Mouse (Mus musculus): ENCODE results near the gene Il5. TPM values are rescaled to one million over a fixed set of nuclear protein-coding genes. Genes with fewer than 3 reads are reported as not detected.

Il5 gene
- polyA plus RNA-seq, 1 experiment: not detected

DNA sequence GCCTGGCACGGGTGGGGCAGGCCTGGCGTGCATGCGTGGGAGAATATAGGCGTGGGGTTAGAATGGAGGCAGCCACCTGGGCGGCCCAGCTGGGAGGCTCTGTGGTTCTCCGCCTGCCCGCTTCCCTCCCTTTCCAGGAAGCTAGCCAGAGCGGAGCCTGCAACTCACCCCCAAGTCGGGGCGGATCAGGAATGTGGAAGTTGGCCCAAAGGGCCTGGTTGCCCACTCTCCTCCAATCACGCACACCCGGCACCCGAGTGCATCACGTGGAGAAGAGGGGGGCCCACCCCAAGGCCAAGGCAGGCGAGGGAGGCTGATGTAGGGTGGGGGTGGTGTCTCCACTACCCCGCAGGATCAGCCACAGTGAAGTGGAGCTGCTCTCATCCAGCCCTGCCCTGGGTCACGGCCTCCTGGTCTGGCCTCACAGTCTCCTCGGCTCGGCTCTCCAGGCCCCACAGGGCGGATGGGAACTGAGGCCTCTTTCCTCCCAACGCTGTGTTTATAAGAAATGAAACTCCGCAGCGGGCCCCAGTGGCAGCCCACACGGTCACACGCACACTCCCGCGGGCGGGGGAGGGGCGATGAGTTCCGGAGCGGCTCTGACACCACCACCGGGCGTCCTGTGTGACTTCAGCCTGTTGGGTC is 43.0 kb downstream of the Il5 start:
- H3K27me3 ChIP-seq (ENCODE audit: control insufficient read depth): peaks cover 52% of the 10 kb centered on the region
- H3K4me1 ChIP-seq (ENCODE audit: control insufficient read depth): peaks cover 19% of the 10 kb centered on the region
- no peaks in the 10 kb centered on the region for H3K9me3 ChIP-seq (ENCODE audit: control insufficient read depth, low read length)
- no peak for TF ChIP-seq GATA1 (IDR thresholded peaks at IDR 0.05; ENCODE audit: low read length)
- TF ChIP-seq TAL1 (IDR thresholded peaks at IDR 0.05; ENCODE audit: low read length): no peak
- peak overlapping the region; percentile 52 for H3K4me3 ChIP-seq (replicated peaks)
- H3K36me3 ChIP-seq (ENCODE audit: control insufficient read depth): no peaks in the 10 kb centered on the region

GRCm38 (mm10) chr11:53764581-53764980 is 44.0 kb downstream of the Il5 start:
- H3K36me3 ChIP-seq (ENCODE audit: control insufficient read depth): no peaks in the 10 kb centered on the region
- H3K27me3 ChIP-seq (ENCODE audit: control insufficient read depth): peaks cover 62% of the 10 kb centered on the region
- H3K4me3 ChIP-seq (replicated peaks): no peak overlapping the region
- TF ChIP-seq TAL1 (IDR thresholded peaks at IDR 0.05; ENCODE audit: low read length): no peak
- no peak for TF ChIP-seq GATA1 (IDR thresholded peaks at IDR 0.05; ENCODE audit: low read length)
- no peaks in the 10 kb centered on the region for H3K9me3 ChIP-seq (ENCODE audit: control insufficient read depth, low read length)
- peaks cover 20% of the 10 kb centered on the region for H3K4me1 ChIP-seq (ENCODE audit: control insufficient read depth)

- H3K27me3 ChIP-seq (ENCODE audit: control insufficient read depth): peaks cover 64% of the 10 kb centered on the region
- H3K4me3 ChIP-seq (replicated peaks): no peak overlapping the region
- peaks cover 1% of the 10 kb centered on the region; the same call in 1 of the 2 replicates for H3K36me3 ChIP-seq (ENCODE audit: control insufficient read depth)
- no peak for TF ChIP-seq GATA1 (IDR thresholded peaks at IDR 0.05; ENCODE audit: low read length)
- TF ChIP-seq TAL1 (IDR thresholded peaks at IDR 0.05; ENCODE audit: low read length): no peak
- H3K4me1 ChIP-seq (ENCODE audit: control insufficient read depth): peaks cover 17% of the 10 kb centered on the region
- H3K9me3 ChIP-seq (ENCODE audit: control insufficient read depth, low read length): no peaks in the 10 kb centered on the region
Measured at GRCm38 (mm10) chr11:53768422-53769184, 48.0 kb downstream of the Il5 start.

DNA sequence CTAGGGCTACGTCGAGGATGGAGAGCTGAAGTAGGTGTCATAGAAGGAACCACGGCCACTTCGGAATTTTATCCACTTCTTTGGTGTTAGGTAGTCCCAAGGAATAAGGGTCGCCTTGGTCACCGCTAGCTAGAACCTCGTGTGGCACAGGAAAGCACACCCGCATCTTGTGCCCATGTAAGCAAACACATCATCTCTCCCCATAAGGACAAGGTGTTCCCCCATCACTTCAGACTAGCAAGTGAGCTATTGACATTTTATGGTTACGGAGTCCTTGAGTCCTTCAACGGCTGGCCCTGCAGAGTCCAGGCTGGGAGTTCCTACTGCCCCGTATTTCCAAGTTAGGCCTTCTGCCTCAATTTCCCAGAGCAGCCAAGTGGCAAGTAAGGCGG is 48.6 kb downstream of the Il5 start:
- TF ChIP-seq GATA1 (IDR thresholded peaks at IDR 0.05; ENCODE audit: low read length): no peak
- TF ChIP-seq TAL1 (IDR thresholded peaks at IDR 0.05; ENCODE audit: low read length): no peak
- peaks cover 7% of the 10 kb centered on the region; the same call in 1 of the 2 replicates for H3K36me3 ChIP-seq (ENCODE audit: control insufficient read depth)
- no peaks in the 10 kb centered on the region for H3K9me3 ChIP-seq (ENCODE audit: control insufficient read depth, low read length)
- peaks cover 13% of the 10 kb centered on the region for H3K4me1 ChIP-seq (ENCODE audit: control insufficient read depth)
- H3K4me3 ChIP-seq (replicated peaks): no peak overlapping the region
- peaks cover 58% of the 10 kb centered on the region for H3K27me3 ChIP-seq (ENCODE audit: control insufficient read depth)

GRCm38 (mm10) chr11:53769760-53770124 is 49.1 kb downstream of the Il5 start, which contains the start of gene Irf1:
Gene Irf1, plus strand, starts transcription at chr11:53770014.
- peaks cover 13% of the 10 kb centered on the region for H3K4me1 ChIP-seq (ENCODE audit: control insufficient read depth)
- TF ChIP-seq GATA1 (IDR thresholded peaks at IDR 0.05; ENCODE audit: low read length) (no peak), TAL1 (IDR thresholded peaks at IDR 0.05; ENCODE audit: low read length) (no peak)
- H3K4me3 ChIP-seq (replicated peaks): peak within 1 kb of the TSS; percentile 61
- H3K9me3 ChIP-seq (ENCODE audit: control insufficient read depth, low read length): no peaks in the 10 kb centered on the region
- H3K36me3 ChIP-seq (ENCODE audit: control insufficient read depth): peaks cover 9% of the 10 kb centered on the region; the same call in 1 of the 2 replicates
- peaks cover 53% of the 10 kb centered on the region for H3K27me3 ChIP-seq (ENCODE audit: control insufficient read depth)

- TF ChIP-seq TAL1 (IDR thresholded peaks at IDR 0.05; ENCODE audit: low read length): no peak
- no peak for TF ChIP-seq GATA1 (IDR thresholded peaks at IDR 0.05; ENCODE audit: low read length)
- Histone ChIP-seq H3K4me1 (ENCODE audit: control insufficient read depth) (peaks cover 13% of the 10 kb centered on the region), H3K27me3 (ENCODE audit: control insufficient read depth) (peaks cover 51% of the 10 kb centered on the region)
Measured at GRCm38 (mm10) chr11:53770125-53770791, 49.7 kb downstream of the Il5 start.

DNA sequence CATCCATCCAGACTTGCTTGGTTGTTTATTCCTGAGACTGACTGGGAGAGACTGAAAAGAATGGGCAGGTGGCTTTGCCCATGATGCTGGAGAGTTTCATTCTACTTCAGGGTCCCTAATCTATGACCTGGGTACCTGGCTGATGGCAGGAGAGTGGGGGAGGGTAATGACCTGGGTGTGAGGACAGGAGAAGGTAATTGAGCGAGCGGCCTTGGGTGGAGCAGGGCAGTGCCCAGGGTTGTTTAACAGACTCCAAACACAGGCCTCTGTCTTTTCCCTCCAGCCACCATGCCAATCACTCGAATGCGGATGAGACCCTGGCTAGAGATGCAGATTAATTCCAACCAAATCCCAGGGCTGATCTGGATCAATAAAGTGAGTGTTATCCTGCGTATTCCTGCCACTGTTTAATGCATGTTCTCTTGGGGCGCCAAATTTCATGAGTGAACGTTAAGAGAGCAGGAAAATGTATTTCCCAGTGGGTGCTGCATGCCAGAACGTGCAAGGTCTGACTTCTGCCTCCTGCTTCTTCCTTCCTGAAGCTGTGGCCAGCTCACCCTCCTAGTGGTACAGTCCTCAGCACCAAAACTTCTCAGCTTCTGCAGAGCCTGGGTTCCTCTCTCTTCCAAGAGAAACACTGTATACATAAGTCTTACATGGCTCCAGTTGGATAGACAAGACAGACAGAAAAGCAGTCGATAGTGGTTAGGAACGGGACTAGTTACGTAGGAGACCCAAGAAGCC is 50.6 kb downstream of the Il5 start:
- H3K27me3 ChIP-seq (ENCODE audit: control insufficient read depth): peaks cover 44% of the 10 kb centered on the region
- no peak overlapping the region for H3K4me3 ChIP-seq (replicated peaks)
- no peaks in the 10 kb centered on the region for H3K9me3 ChIP-seq (ENCODE audit: control insufficient read depth, low read length)
- TF ChIP-seq GATA1 (IDR thresholded peaks at IDR 0.05; ENCODE audit: low read length) (no peak), TAL1 (IDR thresholded peaks at IDR 0.05; ENCODE audit: low read length) (no peak)
- H3K36me3 ChIP-seq (ENCODE audit: control insufficient read depth): peaks cover 15% of the 10 kb centered on the region; the same call in 1 of the 2 replicates
- H3K4me1 ChIP-seq (ENCODE audit: control insufficient read depth): peaks cover 13% of the 10 kb centered on the region

More at GRCm38 (mm10) chr11:53770125-53770791, 49.7 kb downstream of the Il5 start:
- H3K36me3 ChIP-seq (ENCODE audit: control insufficient read depth): peaks cover 10% of the 10 kb centered on the region; the same call in 1 of the 2 replicates
- peak overlapping the region; percentile 61 for H3K4me3 ChIP-seq (replicated peaks)
- H3K9me3 ChIP-seq (ENCODE audit: control insufficient read depth, low read length): no peaks in the 10 kb centered on the region

DNA sequence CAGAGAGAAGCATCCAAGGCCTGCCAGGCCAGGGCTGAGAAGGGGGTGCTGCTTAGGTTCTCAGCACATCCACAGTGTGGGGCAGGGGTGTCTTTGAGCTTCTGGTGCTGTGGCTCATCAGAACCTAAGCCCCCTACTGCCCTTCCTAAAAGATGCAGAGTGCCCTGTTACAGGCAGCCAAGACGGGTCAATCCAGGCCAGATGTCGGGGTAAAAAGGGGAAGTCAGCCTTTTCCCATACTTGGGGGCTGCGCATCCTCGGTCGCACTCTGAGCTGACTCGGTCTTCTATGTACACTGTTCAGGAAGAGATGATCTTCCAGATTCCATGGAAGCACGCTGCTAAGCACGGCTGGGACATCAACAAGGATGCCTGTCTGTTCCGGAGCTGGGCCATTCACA is 51.9 kb downstream of the Il5 start:
- H3K36me3 ChIP-seq (ENCODE audit: control insufficient read depth): peaks cover 17% of the 10 kb centered on the region; the same call in 1 of the 2 replicates
- H3K9me3 ChIP-seq (ENCODE audit: control insufficient read depth, low read length): no peaks in the 10 kb centered on the region
- H3K27me3 ChIP-seq (ENCODE audit: control insufficient read depth): peaks cover 40% of the 10 kb centered on the region
- no peak for TF ChIP-seq GATA1 (IDR thresholded peaks at IDR 0.05; ENCODE audit: low read length)
- no peak for TF ChIP-seq TAL1 (IDR thresholded peaks at IDR 0.05; ENCODE audit: low read length)
- H3K4me1 ChIP-seq (ENCODE audit: control insufficient read depth): peaks cover 13% of the 10 kb centered on the region
- no peak overlapping the region for H3K4me3 ChIP-seq (replicated peaks)
